Mouse (Mus musculus) neural tube, embryonic 14.5 days (tissue): ENCODE results near the gene Gm973. TPM values are rescaled to one million over a fixed set of nuclear protein-coding genes. Genes with fewer than 3 reads are reported as not detected.

ENCODE experiments used
- polyA plus RNA-seq: library from polyadenylated mRNA; unstranded; fragments of >200 nt; fragmentation: Nextera tagmentation; extraction: Ambion mirVana; gene quantifications from 2 replicates; pipeline ENCODE4 v1.2.1, GENCODE M21; 2014

Gene Gm973
- polyA plus RNA-seq, 1 experiment from 2014 or later: 13.2 TPM

Other genes starting within 250 kb of the Gm973 start
- gene Fzd7, start 33.8 kb upstream of the Gm973 start, polyA plus RNA-seq: 4.3 and 4.5 TPM in 2 replicates
- 348 and 377 TPM in 2 replicates for gene Sumo1, start 154.6 kb downstream of the Gm973 start, polyA plus RNA-seq
- gene Nop58, start 168.7 kb downstream of the Gm973 start, polyA plus RNA-seq: 125 and 144 TPM in 2 replicates
- gene Bmpr2, start 247.1 kb downstream of the Gm973 start, polyA plus RNA-seq: 20.6 and 21.6 TPM in 2 replicates